Mouse (Mus musculus) A20 (cell line): ENCODE data around the gene Spatc1l.
A peak's percentile ranks its signal among the peaks of the same experiment; 100 is the strongest.

ENCODE experiments used
- DNase-seq: peaks from one replicate; pipeline ENCODE4 v3.0.0-alpha.2; 2011; ENCODE audit warnings: low read depth, low spot score

Spatc1l gene

GRCm38 (mm10) chr10:76561972-76562371, at the start of gene Spatc1l:
Spatc1l (plus strand) TSS chr10:76562272.
- DNase-seq, result no peak

DNA sequence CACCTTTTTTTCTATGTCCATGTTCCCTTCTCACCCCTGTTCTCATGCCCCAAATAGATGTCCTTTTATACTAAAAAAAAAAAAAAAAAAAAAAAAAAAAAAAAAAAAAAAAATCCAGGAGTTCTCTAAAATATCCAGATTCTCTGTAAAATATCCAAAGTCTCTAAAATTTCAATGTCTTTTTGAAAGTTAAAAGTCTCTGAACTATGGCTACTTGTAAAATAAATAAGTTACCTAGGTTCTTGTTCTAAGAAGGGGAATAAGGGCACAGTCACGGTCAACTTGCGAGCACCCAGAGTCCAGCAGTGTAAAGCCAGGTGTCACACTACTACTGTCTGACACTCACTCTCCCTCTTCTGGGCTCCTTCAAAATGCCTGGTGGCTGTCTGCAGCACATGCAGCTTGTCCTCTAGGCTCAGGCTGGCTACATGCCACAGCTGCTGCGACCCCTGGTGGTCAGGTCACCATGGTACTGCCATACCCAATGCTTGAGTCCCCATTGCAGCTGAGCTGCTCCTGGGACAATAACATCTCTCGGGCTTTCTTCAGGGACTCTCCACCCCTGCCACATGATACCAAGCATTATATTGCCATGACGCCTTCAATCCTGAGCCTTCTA, 49.0 kb upstream of the Spatc1l start:
- DNase-seq, result peak; percentile 89

DNA sequence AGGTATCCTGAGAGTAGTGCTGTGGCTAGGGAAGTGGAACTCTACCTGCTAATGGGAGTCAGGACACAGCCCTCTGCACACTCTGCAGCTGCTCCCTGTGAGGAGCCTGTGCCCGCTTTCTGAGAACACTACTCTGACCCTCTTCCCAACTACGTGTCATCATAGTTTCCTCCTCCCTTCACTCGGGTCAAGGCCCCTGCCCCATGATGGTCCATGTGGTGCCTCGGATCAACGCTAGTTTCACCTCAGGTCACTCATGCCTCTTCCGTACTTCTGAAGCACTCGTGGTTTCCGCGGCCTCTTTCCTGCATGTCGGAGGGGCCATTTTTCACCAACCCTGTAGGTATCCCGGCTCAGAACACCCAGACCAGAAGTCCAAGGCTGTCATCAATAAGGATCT, 31.1 kb upstream of the Spatc1l start:
- no peak for DNase-seq

- DNase-seq, result peak; percentile 99
Observed at GRCm38 (mm10) chr10:76531375-76531774, 30.7 kb upstream of the Spatc1l start, which contains the start of gene Lss. Lss (plus strand) TSS chr10:76531588.

DNA sequence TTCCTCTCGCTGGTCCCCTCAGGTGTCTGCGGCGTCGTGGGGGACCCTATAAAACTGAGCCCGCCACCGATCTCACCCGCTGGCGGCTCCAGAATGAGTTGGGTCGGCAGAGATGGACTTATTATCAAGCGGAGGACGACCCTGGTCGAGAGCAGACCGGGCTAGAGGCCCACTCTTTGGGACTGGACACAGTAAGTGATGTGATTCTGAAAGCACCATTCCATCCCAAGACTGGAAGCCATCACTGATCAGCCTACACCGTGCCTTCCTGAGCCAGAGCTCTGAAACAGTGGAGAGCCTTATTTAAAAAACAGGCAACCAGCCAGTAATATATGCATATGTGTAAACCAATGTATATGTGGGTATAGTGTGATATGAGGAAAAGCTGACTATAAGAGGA, 30.2 kb upstream of the Spatc1l start:
- DNase-seq, result no peak

- DNase-seq, result no peak
Observed at GRCm38 (mm10) chr10:76535526-76535925, 26.5 kb upstream of the Spatc1l start.

- no peak for DNase-seq
Observed at GRCm38 (mm10) chr10:76537619-76538018, 24.5 kb upstream of the Spatc1l start.

DNA sequence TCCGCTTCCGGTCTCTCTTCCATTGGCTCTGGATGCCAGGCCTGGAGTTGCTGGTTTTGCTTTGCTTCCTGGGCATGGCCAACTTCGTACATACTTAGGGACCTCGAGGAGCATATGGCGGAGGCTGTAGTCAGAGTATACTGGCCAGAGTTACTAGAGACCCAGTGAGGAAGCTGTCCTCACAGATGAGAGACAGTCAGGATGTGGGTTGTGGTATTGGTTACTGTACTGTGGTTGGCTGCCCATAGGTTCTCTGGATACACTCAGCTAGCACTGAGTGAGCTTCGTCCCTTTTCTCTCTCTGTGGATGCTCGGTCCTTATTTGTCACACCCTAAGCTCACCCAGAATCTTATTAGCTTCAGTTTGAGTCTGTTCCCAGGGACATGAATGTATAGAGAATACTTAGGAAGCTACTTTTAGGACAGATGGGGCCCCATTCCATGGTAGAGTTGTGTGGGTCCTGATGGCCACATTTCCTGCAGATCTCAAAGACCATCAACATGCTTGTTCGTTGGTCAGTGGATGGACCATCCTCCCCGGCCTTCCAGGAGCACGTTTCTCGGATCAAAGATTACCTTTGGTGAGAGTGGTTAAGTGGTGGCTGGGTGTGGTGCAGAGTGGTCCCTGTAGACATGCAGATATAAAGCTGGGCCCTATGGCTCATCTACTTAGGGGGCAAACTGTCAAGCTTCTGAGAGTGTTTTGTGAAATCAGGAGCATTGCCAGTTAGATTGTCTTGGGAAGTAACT, 20.6 kb upstream of the Spatc1l start:
- DNase-seq, result no peak

GRCm38 (mm10) chr10:76542636-76543375, 19.3 kb upstream of the Spatc1l start:
- no peak for DNase-seq

DNA sequence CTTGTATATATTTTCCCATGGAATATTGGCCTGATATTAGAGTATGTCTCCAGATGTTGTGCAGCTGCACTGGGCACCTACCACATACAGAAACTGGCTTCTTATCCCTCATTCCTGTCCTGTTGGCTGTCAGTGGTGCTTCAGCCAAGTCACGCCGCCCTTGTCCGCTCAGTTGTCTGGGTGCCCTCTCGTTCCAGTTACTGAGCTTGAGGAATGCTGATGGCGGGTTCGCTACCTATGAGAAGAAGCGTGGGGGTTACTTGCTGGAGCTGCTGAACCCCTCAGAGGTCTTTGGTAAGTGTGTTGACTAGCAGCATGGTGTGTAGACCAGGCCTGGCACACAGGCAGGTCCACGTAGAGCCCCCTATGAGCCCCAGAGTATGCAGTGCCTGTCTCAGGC, 15.5 kb upstream of the Spatc1l start:
- DNase-seq, result no peak

- DNase-seq, result no peak
Observed at GRCm38 (mm10) chr10:76548218-76548617, 13.9 kb upstream of the Spatc1l start.

GRCm38 (mm10) chr10:76550458-76550857, 11.6 kb upstream of the Spatc1l start:
- DNase-seq, result no peak

DNA sequence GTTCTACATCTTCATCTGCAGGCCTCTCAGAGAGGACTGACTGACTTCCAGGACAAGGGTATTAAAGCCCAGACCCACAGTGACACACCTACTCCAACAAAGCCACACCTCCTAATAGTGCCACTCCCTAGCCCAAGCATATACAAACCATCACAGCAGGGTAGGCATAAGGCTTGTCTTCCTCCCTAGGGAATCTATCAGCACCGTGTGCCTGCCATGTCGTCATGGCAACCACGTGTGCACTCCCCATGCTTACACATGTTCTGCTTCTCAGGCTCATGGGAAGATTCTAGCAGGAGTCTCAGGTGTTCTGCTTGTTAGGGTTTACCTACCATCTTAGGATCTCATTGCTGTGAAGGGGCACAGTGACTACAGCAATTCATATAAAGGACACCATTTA, 10.5 kb upstream of the Spatc1l start:
- DNase-seq, result no peak

GRCm38 (mm10) chr10:76554061-76554460, 8.0 kb upstream of the Spatc1l start:
- no peak for DNase-seq

GRCm38 (mm10) chr10:76569996-76570685, 8.1 kb downstream of the Spatc1l start:
- DNase-seq, result no peak

DNA sequence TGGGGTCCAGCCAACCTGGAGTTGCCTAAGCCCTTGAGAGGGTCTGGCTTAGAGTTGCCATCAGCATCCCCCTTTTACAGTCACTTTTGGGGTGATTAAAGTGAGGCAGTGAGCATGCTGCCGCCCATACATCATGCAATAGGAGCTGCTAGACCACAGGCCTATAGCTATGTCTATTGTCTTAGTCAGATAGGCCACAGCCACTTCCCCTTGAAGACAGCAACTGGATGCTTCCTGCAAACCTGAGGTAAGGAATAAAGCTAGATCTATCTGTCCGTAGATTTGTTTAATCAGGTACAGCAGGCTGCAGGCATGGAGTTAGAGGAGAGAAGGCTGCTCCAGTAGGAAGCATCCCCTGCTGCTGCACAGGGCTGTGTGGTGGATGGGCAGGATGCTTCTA, 9.0 kb downstream of the Spatc1l start:
- DNase-seq, result no peak

GRCm38 (mm10) chr10:76572151-76572550, 10.1 kb downstream of the Spatc1l start:
- DNase-seq, result no peak

- no peak for DNase-seq
Observed at GRCm38 (mm10) chr10:76575374-76575773, 13.3 kb downstream of the Spatc1l start, which contains the start of gene Ftcd. Ftcd (plus strand) TSS chr10:76575648.

DNA sequence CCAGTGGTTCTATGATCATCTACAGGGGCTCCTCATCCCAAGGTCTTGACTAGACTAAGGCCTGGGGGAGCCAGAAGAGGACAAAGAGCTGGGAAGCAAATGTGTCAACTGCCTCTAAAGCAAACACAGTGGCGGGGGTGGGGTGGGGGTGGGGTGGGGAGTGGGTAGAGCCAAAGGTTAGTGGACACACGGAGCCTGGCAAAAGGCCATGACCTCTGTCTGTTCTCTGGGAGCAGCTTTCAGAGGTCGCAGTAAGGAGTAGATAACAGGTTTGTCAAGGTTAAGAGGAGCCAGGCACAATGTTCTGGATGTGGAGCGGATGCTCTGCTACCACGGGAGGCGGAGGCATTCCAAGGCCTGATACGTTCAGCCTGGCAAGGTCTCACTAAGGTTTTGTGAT, 14.8 kb downstream of the Spatc1l start:
- no peak for DNase-seq

DNA sequence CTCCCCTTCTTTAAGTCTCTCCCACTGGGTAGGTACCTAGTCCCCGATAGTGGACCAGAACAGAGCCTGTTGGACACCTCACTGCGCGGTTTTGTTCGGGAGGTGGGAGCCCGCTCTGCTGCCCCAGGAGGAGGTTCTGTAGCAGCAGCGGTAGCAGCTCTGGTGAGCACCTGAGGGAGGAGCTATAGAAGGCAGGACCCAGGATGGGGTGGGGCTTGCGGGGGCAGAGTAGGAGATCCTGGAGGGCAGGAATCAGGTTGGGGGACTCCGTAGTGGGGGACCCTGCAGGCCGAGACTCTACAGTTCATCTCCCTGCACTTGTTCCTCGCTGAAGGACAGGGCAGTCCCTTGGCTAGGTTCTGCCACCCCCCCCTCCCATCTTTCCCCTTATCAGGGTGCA, 22.1 kb downstream of the Spatc1l start:
- DNase-seq, result no peak

GRCm38 (mm10) chr10:76586190-76586589, 24.1 kb downstream of the Spatc1l start:
- no peak for DNase-seq

DNA sequence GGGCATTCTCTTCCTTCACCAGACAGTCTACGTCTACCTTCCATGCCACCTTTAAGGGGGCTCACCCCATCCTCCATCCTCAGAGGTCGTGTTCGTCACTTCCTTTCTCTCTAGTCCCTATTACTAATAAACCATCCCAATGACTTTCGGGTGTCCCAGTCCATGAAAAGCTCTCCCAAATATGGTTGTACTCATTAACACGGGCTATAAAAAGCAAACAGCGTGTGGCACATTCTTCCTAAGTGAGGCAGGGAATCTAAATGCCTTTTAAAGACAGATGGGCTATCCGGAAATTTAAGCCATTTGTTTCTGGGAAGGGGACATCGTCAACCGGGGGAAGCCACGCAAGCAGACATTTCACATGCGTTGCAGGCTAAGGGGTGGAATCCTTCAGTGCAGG, 28.1 kb downstream of the Spatc1l start:
- DNase-seq, result no peak
